Mouse (Mus musculus) embryo, embryonic 9.5 days (tissue): ENCODE measurements around the gene Olfr403.
"Not testable (repeated sequence)": the region's sequence is repeated elsewhere in the genome, so short reads cannot be mapped to it uniquely, and the experiment has no call there.

Experiments
- DNase-seq: peaks from one replicate; pipeline ENCODE4 v3.0.0-alpha.2; 2017; ENCODE audit errors: extremely low spot score

The Olfr403 gene

GRCm38 (mm10) chr11:74185949-74186348, at the start of gene Olfr403:
Gene Olfr403 (plus strand): TSS chr11:74186249.
- no peak for DNase-seq

- not testable (repeated sequence) for DNase-seq
Observed at GRCm38 (mm10) chr11:74140001-74140400, 46.0 kb upstream of the Olfr403 start.

- no peak for DNase-seq
Observed at GRCm38 (mm10) chr11:74145866-74146265, 40.2 kb upstream of the Olfr403 start.

- DNase-seq = no peak
Observed at GRCm38 (mm10) chr11:74153229-74153628, 32.8 kb upstream of the Olfr403 start, which contains the start of gene Olfr402. Gene Olfr402 (plus strand): TSS chr11:74153529.

- no peak for DNase-seq
Observed at GRCm38 (mm10) chr11:74168771-74169170, 17.3 kb upstream of the Olfr403 start.

- DNase-seq = no peak
Observed at GRCm38 (mm10) chr11:74183168-74183567, 2.9 kb upstream of the Olfr403 start.

- no peak for DNase-seq
Observed at GRCm38 (mm10) chr11:74183745-74184144, 2.3 kb upstream of the Olfr403 start.

- DNase-seq = no peak
Observed at GRCm38 (mm10) chr11:74211279-74211678, 25.2 kb downstream of the Olfr403 start, which contains the start of gene Olfr43. Gene Olfr43 (minus strand): TSS chr11:74211379.

GRCm38 (mm10) chr11:74241201-74241600, 55.2 kb downstream of the Olfr403 start:
- no peak for DNase-seq
